In genomic region chr5:32192016-32192845, GRCm38 (mm10) we compare ENCODE assay signal across 9 mouse cellular contexts. TPM values are rescaled to one million over a fixed set of nuclear protein-coding genes. Genes with fewer than 3 reads are reported as not detected.
DNase-seq lines count a peak whose midpoint lies in the region; ATAC-seq and TF ChIP-seq lines count a peak whose summit lies in the region.
"Had no signal": no experiment of that assay in that cellular context is flagged by ENCODE, and none has a peak within 500 bp of the region (broad histone marks: within the 10 kb centered on the region; RNA-seq: fewer than 3 reads in every experiment).

No protein-coding gene starts in this region.

- 0 out of 2 replicates have a peak, but pooled peaks cover 3% of the 10 kb centered on the region for H3K4me1 ChIP-seq in kidney, postnatal 0 days (replicated peaks; ENCODE audit: insufficient read depth, low read length)
- peaks cover 8% of the 10 kb centered on the region; the same call in 1 of the 2 replicates for H3K4me1 ChIP-seq in embryonic facial prominence, embryonic 15.5 days
- H3K4me1 ChIP-seq in hindbrain, postnatal 0 days (ENCODE audit: insufficient read depth, low read length) = no peaks in the 10 kb centered on the region

- H3K27ac ChIP-seq in kidney, postnatal 0 days = no peak overlapping the region
- 0 out of 2 replicates have a peak overlapping the region, but pooled peaks have one; percentile 65 for H3K27ac ChIP-seq in embryonic facial prominence, embryonic 15.5 days (replicated peaks)
- peak overlapping the region; percentile 52 for H3K27ac ChIP-seq in macrophage
- H3K27ac ChIP-seq in hindbrain, postnatal 0 days = no peak overlapping the region

- no peak overlapping the region for H3K4me3 ChIP-seq in kidney, postnatal 0 days (replicated peaks; ENCODE audit: low read depth, low read length)
- H3K4me3 ChIP-seq in embryonic facial prominence, embryonic 15.5 days (replicated peaks) = no peak overlapping the region
- no peak overlapping the region for H3K4me3 ChIP-seq in macrophage (ENCODE audit: inconsistent target)
- H3K4me3 ChIP-seq in hindbrain, postnatal 0 days (ENCODE audit: low read length) = no peak overlapping the region

- WGBS in kidney, postnatal 0 days = 77% methylated on average over 16 of the region's 16 CpGs
- 73% methylated on average over 16 of the region's 16 CpGs for WGBS in embryonic facial prominence, embryonic 15.5 days
- 69% methylated on average over 16 of the region's 16 CpGs for WGBS in macrophage (ENCODE audit: missing documents)
- 87% methylated on average over 16 of the region's 16 CpGs for WGBS in hindbrain, postnatal 0 days

- H3K79me2 ChIP-seq in macrophage (ENCODE audit: inconsistent target) = no peaks in the 10 kb centered on the region

- TF ChIP-seq CTCF in kidney, postnatal 0 days (IDR thresholded peaks at IDR 0.05; ENCODE audit: low read depth) = no peak
- no peak for TF ChIP-seq CTCF in hindbrain, postnatal 0 days (IDR thresholded peaks at IDR 0.05; ENCODE audit: low read depth)

- H3K27me3 ChIP-seq in kidney, postnatal 0 days (ENCODE audit: insufficient read depth, low read length) = no peaks in the 10 kb centered on the region
- H3K27me3 ChIP-seq in embryonic facial prominence, embryonic 15.5 days = no peaks in the 10 kb centered on the region
- no peaks in the 10 kb centered on the region for H3K27me3 ChIP-seq in hindbrain, postnatal 0 days (ENCODE audit: insufficient read depth, low read length)

- no peaks in the 10 kb centered on the region for H3K9me3 ChIP-seq in kidney, postnatal 0 days (replicated peaks; ENCODE audit: low read length)
- no peaks in the 10 kb centered on the region for H3K9me3 ChIP-seq in embryonic facial prominence, embryonic 15.5 days (replicated peaks)
- no peaks in the 10 kb centered on the region for H3K9me3 ChIP-seq in hindbrain, postnatal 0 days (ENCODE audit: low read length)

- H3K4me2 ChIP-seq in kidney, postnatal 0 days (ENCODE audit: low read length) = no peak overlapping the region
- no peak overlapping the region for H3K4me2 ChIP-seq in embryonic facial prominence, embryonic 15.5 days (replicated peaks)
- H3K4me2 ChIP-seq in hindbrain, postnatal 0 days (ENCODE audit: low read depth, low read length) = no peak overlapping the region

- DNase-seq in kidney, postnatal 0 days (ENCODE audit: low spot score) = no peak
- DNase-seq in kidney, adult 11 months = no peak
- peak; percentile 86 for DNase-seq in MN1 (ENCODE audit: low spot score)
- DNase-seq in cerebellum, adult 9-11 months = no peak
- no peak for DNase-seq in hindbrain, postnatal 0 days (ENCODE audit: low spot score)
- DNase-seq: cerebellum, postnatal 25 days had no signal

- no peaks in the 10 kb centered on the region for H3K36me3 ChIP-seq in kidney, postnatal 0 days (ENCODE audit: insufficient read depth, low read length)
- H3K36me3 ChIP-seq in embryonic facial prominence, embryonic 15.5 days = no peaks in the 10 kb centered on the region
- H3K36me3 ChIP-seq in macrophage (ENCODE audit: inconsistent target) = no peaks in the 10 kb centered on the region
- no peaks in the 10 kb centered on the region for H3K36me3 ChIP-seq in hindbrain, postnatal 0 days (ENCODE audit: insufficient read depth, low read length)

- ATAC-seq in kidney, postnatal 0 days (replicated peaks; ENCODE audit: low FRiP score, low read depth) = peak; percentile 62; the same call in 1 of the 2 replicates
- ATAC-seq in embryonic facial prominence, embryonic 15.5 days (ENCODE audit: insufficient number of reproducible peaks, low FRiP score, low TSS enrichment, low read depth) = no peak
- no peak for ATAC-seq in hindbrain, postnatal 0 days
- no peak for ATAC-seq in activated CD4-positive, CD25-positive, alpha-beta regulatory T cell, adult 4 months

- H3K9ac ChIP-seq in kidney, postnatal 0 days (ENCODE audit: low read depth, low read length) = no peak overlapping the region
- no peak overlapping the region for H3K9ac ChIP-seq in embryonic facial prominence, embryonic 15.5 days
- H3K9ac ChIP-seq in hindbrain, postnatal 0 days (replicated peaks; ENCODE audit: low read length) = no peak overlapping the region

RNA-seq across cellular contexts. Expression of gene Plb1, which starts 40.3 kb away (rescaled TPM):
- 0.33 and 0.36 TPM in 2 replicates for polyA plus RNA-seq in kidney, postnatal 0 days (2015; fragmentation: Nextera tagmentation; extraction: Ambion mirVana)
- polyA plus RNA-seq in embryonic facial prominence, embryonic 15.5 days (2015; fragmentation: Nextera tagmentation; extraction: Ambion mirVana) = 2.5 and 4.7 TPM in 2 replicates
- under 1 TPM in 8 of 26 experiments, not detected in 18; 0.16 to 0.55 (median 0.21) TPM for total RNA-seq in macrophage (2018; cell fraction: chromatin; rRNA removed)
- total RNA-seq in macrophage (2018; cell fraction: cytosol; rRNA removed) = under 1 TPM in 18 of 26 experiments, not detected in 8; 0.03 to 0.40 (median 0.17) TPM
- total RNA-seq in macrophage (2018; cell fraction: nucleus; rRNA removed) = under 1 TPM in 4 of 26 experiments, not detected in 22; 0.10 to 0.59 (median 0.32) TPM
- polyA plus RNA-seq in macrophage (2018) = 0.11 to 0.48 TPM in 2 of 3 replicates, not detected in the other
- total RNA-seq in hindbrain, postnatal 0 days (2014; rRNA removed) = 0.10 and 0.25 TPM in 2 replicates
- 0.10 and 0.16 TPM in 2 replicates for polyA plus RNA-seq in hindbrain, postnatal 0 days (2015; fragmentation: Nextera tagmentation; extraction: Ambion mirVana)
- not detected for polyA plus RNA-seq in activated CD4-positive, CD25-positive, alpha-beta regulatory T cell, adult 4 months (2017; shearing (Covaris generic))

RNA-seq across cellular contexts. Expression of gene Fosl2, which starts 56.6 kb away (rescaled TPM):
- 5.3 and 5.4 TPM in 2 replicates for polyA plus RNA-seq in kidney, postnatal 0 days (2015; fragmentation: Nextera tagmentation; extraction: Ambion mirVana)
- polyA plus RNA-seq in embryonic facial prominence, embryonic 15.5 days (2015; fragmentation: Nextera tagmentation; extraction: Ambion mirVana) = 12.5 and 14.0 TPM in 2 replicates
- 100 to 1,000 TPM in 9 of 26 experiments, 10 to 100 TPM in 15, 1 to 10 TPM in 2; 5.5 to 442 (median 31.2) TPM for total RNA-seq in macrophage (2018; cell fraction: chromatin; rRNA removed)
- 10 to 100 TPM in 16 of 26 experiments, 1 to 10 TPM in 10; 2.1 to 76.1 (median 12.3) TPM for total RNA-seq in macrophage (2018; cell fraction: cytosol; rRNA removed)
- 100 to 1,000 TPM in 9 of 26 experiments, 10 to 100 TPM in 14, 1 to 10 TPM in 3; 4.0 to 334 (median 38.1) TPM for total RNA-seq in macrophage (2018; cell fraction: nucleus; rRNA removed)
- 5.5 to 15.2 TPM (median 5.7 TPM) in 3 replicates for polyA plus RNA-seq in macrophage (2018)
- total RNA-seq in hindbrain, postnatal 0 days (2014; rRNA removed) = 5.6 and 7.8 TPM in 2 replicates
- 0.59 and 0.64 TPM in 2 replicates for polyA plus RNA-seq in hindbrain, postnatal 0 days (2015; fragmentation: Nextera tagmentation; extraction: Ambion mirVana)
- polyA plus RNA-seq in activated CD4-positive, CD25-positive, alpha-beta regulatory T cell, adult 4 months (2017; shearing (Covaris generic)) = 1 to 10 TPM in 1 of 2 experiments, under 1 TPM in 1; 0.66 to 1.2 TPM

Comparison
In these comparisons a context has a peak if more than half of its experiments do, and no peak if none do; other contexts are left out.
1. H3K27ac ChIP-seq: peak in embryonic facial prominence, embryonic 15.5 days (single experiment) and macrophage (single experiment); none in kidney, postnatal 0 days (single experiment) and hindbrain, postnatal 0 days (single experiment).